Mouse (Mus musculus) neural tube, embryonic 12.5 days (tissue): ENCODE data around the gene Crabp2. TPM values are rescaled to one million over a fixed set of nuclear protein-coding genes. Genes with fewer than 3 reads are reported as not detected.

Experiments used
- ATAC-seq: fragments of 200-750 bp; cut with Nextera tagmentation; 2 replicates; pipeline ENCODE4 v1.8.0; 2017; ENCODE audit warnings: low read depth, mild to moderate bottlenecking, moderate TSS enrichment, moderate library complexity; ENCODE audit not compliant: low FRiP score
- H3K27ac ChIP-seq: fragments of 300-500 bp; sonication (generic); 2 replicates; pipeline ENCODE4 v1.5.1; 2016
- H3K27me3 ChIP-seq: fragments of 300-500 bp; sonication (generic); replicated peaks from 2 replicates; pipeline ENCODE4 v1.6.1; 2016; ENCODE audit warnings: mild to moderate bottlenecking
- H3K36me3 ChIP-seq: fragments of 300-500 bp; sonication (generic); 2 replicates; pipeline ENCODE4 v1.6.1; 2016; ENCODE audit warnings: mild to moderate bottlenecking
- H3K4me1 ChIP-seq: fragments of 300-500 bp; sonication (generic); 2 replicates; pipeline ENCODE4 v1.6.1; 2016
- H3K4me2 ChIP-seq: fragments of 300-500 bp; sonication (generic); replicated peaks from 2 replicates; pipeline ENCODE4 v1.6.1; 2016; ENCODE audit warnings: mild to moderate bottlenecking
- H3K4me3 ChIP-seq: fragments of 300-500 bp; sonication (generic); 2 replicates; pipeline ENCODE4 v1.5.1; 2016
- H3K9ac ChIP-seq: fragments of 300-500 bp; sonication (generic); 2 replicates; pipeline ENCODE4 v1.6.1; 2016; ENCODE audit warnings: mild to moderate bottlenecking
- H3K9me3 ChIP-seq: fragments of 300-500 bp; sonication (generic); 2 replicates; pipeline ENCODE4 v1.6.1; 2016; ENCODE audit warnings: mild to moderate bottlenecking
- WGBS: fragments of 180-500 bp; shearing (Covaris S2); methylation state at CpG from one replicate; pipeline ENCODE4 v1.1.7; 2016; 5-methylcytosine and 5-hydroxymethylcytosine counted together
- polyA plus RNA-seq: library from polyadenylated mRNA; unstranded; fragments of >200 nt; fragmentation: Nextera tagmentation; extraction: Ambion mirVana; gene quantifications from 2 replicates; pipeline ENCODE4 v1.2.1, GENCODE M21; 2016

The Crabp2 gene
- polyA plus RNA-seq, 1 experiment from 2014 or later = 372 TPM

DNA sequence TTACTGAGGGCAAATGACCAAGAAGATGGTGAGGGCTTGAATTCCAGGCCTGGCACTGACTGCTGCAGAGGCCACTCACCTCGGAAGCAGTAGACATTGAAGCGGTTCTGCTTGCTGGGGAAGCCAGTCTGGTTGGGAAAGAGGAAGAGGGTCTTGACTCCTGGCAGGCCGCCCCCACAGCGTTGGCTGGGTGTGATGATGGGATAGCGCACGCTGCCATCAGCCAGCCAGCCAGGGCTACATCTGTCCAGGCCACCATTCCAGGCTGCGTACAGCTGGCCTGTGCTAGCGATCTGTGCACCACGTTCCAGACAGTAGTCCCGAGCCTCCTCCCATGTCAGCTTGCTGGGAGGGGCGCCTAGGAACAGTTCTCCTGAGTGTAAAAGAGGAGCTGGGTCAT lies 46.9 kb downstream of the Crabp2 start:
- WGBS = 32% methylated on average over 11 of the region's 11 CpGs

DNA sequence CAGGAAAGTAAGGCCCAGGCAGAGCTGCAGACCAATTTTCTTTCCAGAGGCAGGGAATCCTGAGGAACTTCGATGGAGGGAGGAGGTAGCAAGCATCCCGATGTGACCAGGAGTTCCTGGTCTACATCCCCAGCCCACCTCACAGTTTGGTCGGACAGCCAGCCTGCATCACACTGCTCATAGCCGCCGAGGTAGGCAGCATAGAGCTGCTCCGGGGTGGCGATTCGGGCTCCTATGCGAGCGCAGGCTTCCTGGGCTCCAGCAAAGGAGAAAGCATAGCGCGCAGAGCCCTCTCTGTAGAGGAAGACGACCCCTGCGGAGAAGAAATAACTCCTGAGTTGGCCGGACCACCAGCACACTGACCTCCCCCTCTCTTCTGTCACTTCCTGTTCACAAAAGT lies 47.9 kb downstream of the Crabp2 start:
- Histone ChIP-seq H3K4me1 (peaks cover 26% of the 10 kb centered on the region), H3K36me3 (no peaks in the 10 kb centered on the region), H3K27me3 (peaks cover 98% of the 10 kb centered on the region), H3K27ac (no peak overlapping the region), H3K4me3 (peak overlapping the region; percentile 37; the same call in 1 of the 2 replicates), H3K9me3 (no peaks in the 10 kb centered on the region), H3K4me2 (peak overlapping the region; percentile 66), H3K9ac (peak overlapping the region; percentile 51; the same call in 1 of the 2 replicates)
- 2% methylated on average over 15 of the region's 15 CpGs for WGBS
- ATAC-seq = no peak

More for the DNA sequence above, 46.9 kb downstream of the Crabp2 start:
- Histone ChIP-seq H3K4me2 (no peak overlapping the region), H3K27me3 (peaks cover 99% of the 10 kb centered on the region), H3K9me3 (no peaks in the 10 kb centered on the region), H3K36me3 (no peaks in the 10 kb centered on the region), H3K9ac (no peak overlapping the region), H3K4me1 (peaks cover 23% of the 10 kb centered on the region), H3K4me3 (no peak overlapping the region), H3K27ac (no peak overlapping the region)
- ATAC-seq = no peak

DNA sequence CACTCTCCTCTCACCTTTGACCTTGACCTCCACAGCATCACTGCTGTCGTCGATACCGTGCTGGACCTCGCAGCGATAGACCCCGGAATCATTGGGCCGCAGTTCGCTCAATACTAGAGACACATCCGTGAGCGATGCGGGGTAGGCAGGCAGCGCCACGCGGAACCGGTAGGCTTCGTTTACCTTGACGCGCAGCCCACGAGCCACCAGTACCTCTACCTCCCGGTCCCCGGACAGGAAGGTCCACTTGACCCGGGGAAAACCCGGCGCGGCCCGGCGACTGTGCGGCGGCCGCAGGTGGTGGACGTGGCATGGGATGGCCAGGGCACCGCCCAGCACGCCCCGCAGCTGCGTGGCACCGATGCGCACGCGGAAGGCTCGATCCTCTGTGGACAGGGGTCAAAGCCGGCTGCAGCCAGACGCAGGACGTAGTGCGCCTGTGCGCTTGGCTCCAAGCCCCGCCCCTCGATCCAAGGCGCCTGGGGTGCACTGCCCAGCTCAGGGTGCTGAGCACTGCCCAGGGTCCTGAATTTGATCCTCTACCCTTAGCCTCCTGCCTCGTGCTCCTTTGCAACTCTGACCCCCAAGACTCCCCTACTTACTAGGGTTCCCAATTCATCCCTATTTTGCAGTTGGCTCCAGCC lies 48.6 kb downstream of the Crabp2 start:
- under 1% methylated on average over 49 of the region's 49 CpGs for WGBS
- no peak for ATAC-seq
- H3K9me3 ChIP-seq = no peaks in the 10 kb centered on the region
- H3K9ac ChIP-seq = peak overlapping the region; percentile 51
- H3K27ac ChIP-seq = no peak overlapping the region
- peaks cover 98% of the 10 kb centered on the region for H3K27me3 ChIP-seq
- H3K4me1 ChIP-seq = peaks cover 28% of the 10 kb centered on the region
- H3K4me2 ChIP-seq = peak overlapping the region; percentile 66
- peak overlapping the region; percentile 37 for H3K4me3 ChIP-seq
- no peaks in the 10 kb centered on the region for H3K36me3 ChIP-seq

DNA sequence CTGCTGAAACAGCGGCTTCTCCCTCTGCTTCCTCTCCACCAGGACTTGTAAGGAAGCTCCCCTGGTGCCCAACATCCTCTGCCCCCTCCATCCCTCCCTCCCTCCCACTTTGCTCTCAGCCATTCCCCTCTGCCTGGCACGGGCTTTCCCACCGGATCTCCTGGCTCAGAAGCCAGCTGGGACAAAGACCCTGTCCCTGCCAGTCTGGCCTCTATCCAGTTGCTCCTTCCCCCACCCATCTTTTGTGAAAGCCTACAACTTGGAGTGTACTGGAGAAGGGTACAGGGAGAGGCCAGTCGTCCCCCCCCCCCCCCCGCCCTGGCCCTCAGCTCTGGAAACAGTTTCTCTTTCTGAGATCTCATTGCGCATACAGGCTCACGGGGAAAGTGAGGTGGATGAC lies 50.3 kb downstream of the Crabp2 start:
- Histone ChIP-seq H3K9me3 (no peaks in the 10 kb centered on the region), H3K27ac (no peak overlapping the region), H3K4me1 (peaks cover 34% of the 10 kb centered on the region), H3K4me3 (no peak overlapping the region), H3K36me3 (no peaks in the 10 kb centered on the region), H3K9ac (no peak overlapping the region), H3K4me2 (no peak overlapping the region), H3K27me3 (peaks cover 99% of the 10 kb centered on the region)
- no peak for ATAC-seq
- 6% methylated on average over 7 of the region's 7 CpGs for WGBS

DNA sequence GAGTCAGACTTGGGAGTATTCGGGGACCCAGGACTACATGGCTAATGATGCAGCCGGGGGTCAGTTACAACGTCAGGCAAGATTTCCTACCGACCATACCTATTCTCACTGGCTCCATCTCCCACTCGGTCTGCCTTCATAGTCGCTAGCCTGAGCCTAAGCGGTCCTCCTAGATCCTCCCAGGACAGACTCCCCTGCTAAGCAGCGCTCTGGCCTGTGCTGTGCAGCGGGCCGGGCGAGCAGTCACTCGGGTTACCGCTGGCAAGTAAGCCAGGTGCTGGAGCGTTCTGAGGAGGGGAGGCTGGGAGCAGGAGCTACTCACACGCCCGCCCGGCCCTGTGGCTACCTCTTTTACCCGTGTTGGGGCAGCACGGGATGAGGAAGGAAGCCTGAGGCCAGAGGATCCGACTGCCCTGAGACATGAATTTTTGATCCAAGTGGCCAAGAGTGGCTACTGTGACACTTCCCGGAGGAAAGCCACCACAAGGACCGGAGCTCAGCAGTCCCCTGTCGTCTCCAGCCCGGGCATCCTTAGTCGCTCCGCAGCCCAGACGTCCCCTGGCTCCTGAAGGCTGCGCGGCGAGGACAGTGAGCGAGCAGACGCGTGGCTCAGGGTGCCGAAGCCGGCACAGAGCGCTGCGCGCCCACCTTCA lies 50.9 kb downstream of the Crabp2 start:
- ATAC-seq = no peak
- Histone ChIP-seq H3K9me3 (no peaks in the 10 kb centered on the region), H3K9ac (peak overlapping the region; percentile 45), H3K4me3 (peak overlapping the region; percentile 43), H3K36me3 (no peaks in the 10 kb centered on the region), H3K27ac (no peak overlapping the region), H3K27me3 (peaks cover 94% of the 10 kb centered on the region), H3K4me2 (peak overlapping the region; percentile 80), H3K4me1 (peaks cover 34% of the 10 kb centered on the region)
- WGBS = 1% methylated on average over 38 of the region's 38 CpGs

DNA sequence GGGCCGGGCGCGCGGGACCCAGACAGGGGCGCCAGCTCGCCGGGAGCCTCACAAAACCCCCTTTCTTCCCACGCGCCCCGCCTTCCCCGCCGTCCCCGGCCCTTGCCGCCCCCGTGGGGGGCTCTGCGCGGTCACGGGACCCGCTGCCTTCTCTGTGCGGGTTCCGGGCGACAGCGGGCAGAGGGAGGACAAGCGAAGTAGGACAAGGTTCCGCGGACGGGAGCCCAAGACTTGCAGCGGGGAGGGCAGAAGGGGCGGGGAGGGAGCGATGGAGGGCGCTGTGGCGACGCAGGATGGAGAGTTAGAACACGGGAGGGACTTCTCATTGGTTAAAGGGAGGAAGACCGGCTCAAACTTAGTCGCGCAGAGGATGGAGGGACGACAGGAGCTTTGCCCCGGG lies 51.7 kb downstream of the Crabp2 start, which contains the start of gene Bcan:
TSS of gene Bcan (minus strand) at position 50 of the 400 bp plus-strand sequence.
- under 1% methylated on average over 39 of the region's 39 CpGs for WGBS
- peaks cover 34% of the 10 kb centered on the region for H3K4me1 ChIP-seq
- peaks cover 90% of the 10 kb centered on the region for H3K27me3 ChIP-seq
- no peak within 1 kb of the TSS for H3K27ac ChIP-seq
- no peaks in the 10 kb centered on the region for H3K9me3 ChIP-seq
- peak within 1 kb of the TSS; percentile 80 for H3K4me2 ChIP-seq
- H3K36me3 ChIP-seq = no peaks in the 10 kb centered on the region
- peak within 1 kb of the TSS; percentile 43 for H3K4me3 ChIP-seq
- ATAC-seq = no peak
- peak within 1 kb of the TSS; percentile 45 for H3K9ac ChIP-seq

DNA sequence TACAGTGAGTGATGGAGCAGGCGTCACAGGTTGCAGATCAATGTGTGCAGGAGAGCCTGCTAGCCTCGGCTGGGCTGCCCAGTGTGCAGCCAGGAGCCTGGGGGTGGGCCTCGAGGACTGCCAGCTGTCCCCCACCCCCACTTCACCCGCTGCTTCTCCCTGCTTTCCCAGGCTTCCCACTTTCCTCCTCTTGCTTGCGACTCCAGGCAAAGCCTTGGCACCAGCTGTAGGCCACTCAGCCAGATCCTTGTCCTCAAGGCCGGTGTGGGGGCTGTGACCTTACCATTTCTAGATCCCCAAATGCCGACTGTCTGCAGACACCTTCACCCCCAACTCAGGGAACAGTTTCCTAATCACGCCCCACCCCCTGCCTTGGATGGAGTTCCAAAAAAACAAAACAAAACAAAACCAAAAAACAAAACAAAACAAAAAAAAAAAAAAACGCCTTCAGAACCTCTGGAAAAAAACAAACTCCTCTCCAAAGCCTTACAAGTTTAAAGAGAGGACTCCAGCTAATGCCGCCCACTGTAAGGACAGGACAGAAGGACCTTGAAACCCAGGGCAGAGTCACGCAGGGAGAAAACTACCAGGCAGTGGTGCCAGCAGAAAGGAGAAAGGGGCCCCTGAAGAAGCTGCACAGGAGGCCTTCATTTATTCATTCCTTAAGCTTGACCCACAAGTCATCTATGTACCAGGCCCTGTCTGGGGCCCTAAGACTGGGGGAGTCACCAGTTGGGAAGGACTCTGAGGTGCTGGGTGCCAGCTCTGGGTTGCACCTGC lies 52.5 kb downstream of the Crabp2 start:
- H3K27ac ChIP-seq = no peak overlapping the region
- ATAC-seq = no peak
- H3K4me3 ChIP-seq = no peak overlapping the region

DNA sequence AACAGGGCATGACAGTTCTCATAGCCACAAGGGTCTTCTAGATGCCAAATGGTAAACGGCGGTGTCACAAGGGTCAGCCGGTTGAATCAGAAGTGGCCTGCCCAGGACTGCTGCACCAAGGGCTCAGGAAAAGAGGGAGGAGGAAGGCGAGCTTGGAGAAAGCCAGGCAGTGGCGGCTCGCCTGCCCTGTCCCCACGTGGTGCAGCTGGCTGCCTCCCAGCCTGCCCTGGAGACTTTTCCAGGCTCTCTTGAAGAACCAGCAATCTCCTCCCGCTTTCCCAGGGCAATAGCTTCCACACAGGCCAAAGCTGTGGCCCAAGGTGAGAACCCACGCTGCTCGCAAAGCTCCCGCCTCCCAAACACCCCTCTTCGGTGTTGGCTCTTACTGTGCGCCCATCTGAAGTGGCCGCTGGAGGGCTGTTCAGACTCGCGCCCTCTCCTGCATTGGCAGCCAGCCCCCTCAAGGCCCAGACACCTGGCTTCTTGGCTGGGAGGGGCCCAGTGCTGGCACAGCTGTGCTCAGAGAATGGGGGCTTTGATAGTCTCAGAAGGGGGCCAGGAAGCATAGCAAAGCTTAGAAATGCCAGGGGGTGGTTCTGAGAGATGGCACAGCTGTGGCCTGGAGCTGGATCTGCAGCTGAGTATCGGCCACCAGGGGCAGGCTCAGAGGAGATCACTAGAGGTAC lies 54.0 kb downstream of the Crabp2 start:
- no peaks in the 10 kb centered on the region for H3K36me3 ChIP-seq
- WGBS = 7% methylated on average over 17 of the region's 17 CpGs
- H3K4me2 ChIP-seq = peak overlapping the region; percentile 0; the same call in 1 of the 2 replicates
- no peak overlapping the region for H3K9ac ChIP-seq
- 0 out of 2 replicates have a peak overlapping the region, but pooled peaks have one; percentile 7 for H3K4me3 ChIP-seq
- 0 out of 2 replicates have a peak, but pooled peaks cover 6% of the 10 kb centered on the region for H3K9me3 ChIP-seq
- ATAC-seq = no peak; the same call in 1 of the 2 replicates
- peaks cover 67% of the 10 kb centered on the region for H3K27me3 ChIP-seq
- H3K4me1 ChIP-seq = peaks cover 22% of the 10 kb centered on the region
- H3K27ac ChIP-seq = no peak overlapping the region

More for the DNA sequence above, 52.5 kb downstream of the Crabp2 start:
- Histone ChIP-seq H3K9me3 (0 out of 2 replicates have a peak, but pooled peaks cover 2% of the 10 kb centered on the region), H3K4me1 (peaks cover 34% of the 10 kb centered on the region), H3K27me3 (peaks cover 82% of the 10 kb centered on the region), H3K4me2 (peak overlapping the region; percentile 80), H3K36me3 (no peaks in the 10 kb centered on the region), H3K9ac (no peak overlapping the region)
- 14% methylated on average over 11 of the region's 11 CpGs for WGBS

Other genes with a start within 250 kb of the Crabp2 start
- gene Lrrc71, start 200.0 kb upstream of the Crabp2 start, polyA plus RNA-seq = 0.33 and 0.53 TPM in 2 replicates
- 93.8 and 141 TPM in 2 replicates for gene Ntrk1, start 153.5 kb upstream of the Crabp2 start, polyA plus RNA-seq
- gene Insrr, start 151.7 kb upstream of the Crabp2 start, polyA plus RNA-seq = 1.4 and 1.9 TPM in 2 replicates
- 11.7 and 12.4 TPM in 2 replicates for gene Pear1, start 124.4 kb upstream of the Crabp2 start, polyA plus RNA-seq
- not detected in 2 replicates for gene Sh2d2a, start 101.9 kb upstream of the Crabp2 start, polyA plus RNA-seq
- 14.3 and 15.4 TPM in 2 replicates for gene Prcc, start 63.1 kb upstream of the Crabp2 start, polyA plus RNA-seq
- 225 and 233 TPM in 2 replicates for gene Hdgf, start 42.3 kb upstream of the Crabp2 start, polyA plus RNA-seq
- gene Mrpl24, start 29.2 kb upstream of the Crabp2 start, polyA plus RNA-seq = 78.4 and 81.7 TPM in 2 replicates
- 60.7 and 64.1 TPM in 2 replicates for gene Isg20l2, start 18.4 kb upstream of the Crabp2 start, polyA plus RNA-seq
- 22.2 TPM in 2 replicates for gene Rrnad1, start 17.9 kb upstream of the Crabp2 start, polyA plus RNA-seq
- gene Nes, start 22.4 kb downstream of the Crabp2 start, polyA plus RNA-seq = 140 and 169 TPM in 2 replicates
- gene Bcan, start 51.6 kb downstream of the Crabp2 start, polyA plus RNA-seq = 2.4 and 4.1 TPM in 2 replicates
- 0.24 and 0.60 TPM in 2 replicates for gene Hapln2, start 78.9 kb downstream of the Crabp2 start, polyA plus RNA-seq
- gene Gpatch4, start 94.4 kb downstream of the Crabp2 start, polyA plus RNA-seq = 28.9 and 29.1 TPM in 2 replicates
- gene Naxe, start 109.8 kb downstream of the Crabp2 start, polyA plus RNA-seq = 129 and 141 TPM in 2 replicates
- gene Ttc24, start 129.6 kb downstream of the Crabp2 start, polyA plus RNA-seq = not detected in 2 replicates
- 14.1 and 14.3 TPM in 2 replicates for gene Iqgap3, start 133.3 kb downstream of the Crabp2 start, polyA plus RNA-seq
- 17.6 and 19.8 TPM in 2 replicates for gene Mef2d, start 193.7 kb downstream of the Crabp2 start, polyA plus RNA-seq